Mouse (Mus musculus) MEL (cell line): ENCODE measurements around the gene Bcas3. TPM values are rescaled to one million over a fixed set of nuclear protein-coding genes. Genes with fewer than 3 reads are reported as not detected.

Experiments used
- DNase-seq: peaks from one replicate; pipeline ENCODE4 v3.0.0; 2011; ENCODE audit warnings: low read depth, low spot score
- H3K27ac ChIP-seq: 2 replicates; pipeline ENCODE4 v1.5.1; 2012; ENCODE audit warnings: low read depth, mild to moderate bottlenecking, control low read depth, low read length, moderate library complexity; ENCODE audit not compliant: control insufficient read depth
- H3K27me3 ChIP-seq, 2 experiments: fragments of 150-350 bp in 1 of 2; sonication (generic) in 1 of 2; 2 replicates each; pipeline ENCODE4 v1.6.1; 2012; ENCODE audit warnings: low read length in 2 of 2, mild to moderate bottlenecking in 2 of 2, improper control_type of control experiment in 1 of 2, moderate library complexity in 1 of 2; ENCODE audit not compliant: insufficient read depth in 2 of 2, control insufficient read depth in 1 of 2
- H3K36me3 ChIP-seq, 2 experiments: 2 replicates each; pipeline ENCODE4 v1.6.1; 2012 to 2014; ENCODE audit warnings: low read length in 2 of 2, improper control_type of control experiment in 1 of 2, inconsistent platforms in 1 of 2, mild to moderate bottlenecking in 1 of 2; ENCODE audit not compliant: insufficient read depth in 2 of 2, control insufficient read depth in 1 of 2
- H3K4me1 ChIP-seq, 2 experiments: fragments of 150-350 bp in 1 of 2; sonication (generic) in 1 of 2; 2 replicates each; pipeline ENCODE4 v1.6.1; 2012; ENCODE audit warnings: low read length in 2 of 2, improper control_type of control experiment in 1 of 2, mild to moderate bottlenecking in 1 of 2; ENCODE audit not compliant: insufficient read depth in 2 of 2, control insufficient read depth in 1 of 2
- H3K4me3 ChIP-seq, 2 experiments: fragments of 150-350 bp in 1 of 2; sonication (generic) in 1 of 2; 2 replicates each; pipeline ENCODE4 v1.5.1; 2012; ENCODE audit warnings: low read depth in 2 of 2, low read length in 2 of 2, mild to moderate bottlenecking in 2 of 2, moderate library complexity in 2 of 2, control low read depth in 1 of 2, improper control_type of control experiment in 1 of 2; ENCODE audit not compliant: control insufficient read depth in 1 of 2, insufficient read depth in 1 of 2
- H3K79me2 ChIP-seq: 2 replicates; pipeline ENCODE4 v1.6.1; 2012; ENCODE audit warnings: mild to moderate bottlenecking, low read length, moderate library complexity; ENCODE audit not compliant: control insufficient read depth, poor library complexity, insufficient read depth
- H3K9ac ChIP-seq: 2 replicates; pipeline ENCODE4 v1.6.1; 2012; ENCODE audit warnings: low read depth, mild to moderate bottlenecking, control low read depth, low read length, moderate library complexity; ENCODE audit not compliant: control insufficient read depth, poor library complexity, severe bottlenecking
- H3K9me3 ChIP-seq: fragments of 150-350 bp; sonication (generic); replicated peaks from 2 replicates; pipeline ENCODE4 v1.6.1; 2012; ENCODE audit warnings: mild to moderate bottlenecking, low read length, improper control_type of control experiment, moderate library complexity; ENCODE audit not compliant: insufficient read depth
- BHLHE40 ChIP-seq: IDR thresholded peaks from 2 replicates; pipeline ENCODE4 v1.6.1; 2012; ENCODE audit warnings: low read depth, mild to moderate bottlenecking, inconsistent platforms, low read length, improper control_type of control experiment, borderline replicate concordance
- CHD1 ChIP-seq: IDR thresholded peaks from 2 replicates; pipeline ENCODE4 v1.6.1; 2012; ENCODE audit warnings: low read depth, mild to moderate bottlenecking, inconsistent platforms, low read length, improper control_type of control experiment
- CHD2 ChIP-seq: IDR thresholded peaks from 2 replicates; pipeline ENCODE4 v1.6.1; 2011; ENCODE audit warnings: low read length, improper control_type of control experiment
- E2F4 ChIP-seq: IDR thresholded peaks from 2 replicates; pipeline ENCODE4 v1.6.1; 2011; ENCODE audit warnings: low read depth, low read length, improper control_type of control experiment, borderline replicate concordance
- ELF1 ChIP-seq: IDR thresholded peaks from 2 replicates; pipeline ENCODE4 v1.6.1; 2014; ENCODE audit warnings: low read depth, mild to moderate bottlenecking, inconsistent platforms, low read length, improper control_type of control experiment, moderate library complexity
- EP300 ChIP-seq, 2 experiments: IDR thresholded peaks; 2 replicates each; pipeline ENCODE4 v1.6.1; 2011; ENCODE audit warnings: improper control_type of control experiment in 2 of 2, low read length in 2 of 2, low read depth in 1 of 2, mild to moderate bottlenecking in 1 of 2
- GABPA ChIP-seq: IDR thresholded peaks from 2 replicates; pipeline ENCODE4 v1.6.1; 2012; ENCODE audit warnings: low read depth, mild to moderate bottlenecking, inconsistent platforms, low read length, improper control_type of control experiment, moderate library complexity
- HCFC1 ChIP-seq: IDR thresholded peaks from 2 replicates; pipeline ENCODE4 v1.6.1; 2012; ENCODE audit warnings: low read depth, mild to moderate bottlenecking, inconsistent platforms, low read length, improper control_type of control experiment, moderate library complexity
- MAFK ChIP-seq: IDR thresholded peaks from 2 replicates; pipeline ENCODE4 v1.6.1; 2011; ENCODE audit warnings: low read depth, mild to moderate bottlenecking, low read length, improper control_type of control experiment, borderline replicate concordance
- MAX ChIP-seq: IDR thresholded peaks from 2 replicates; pipeline ENCODE4 v1.6.1; 2011; ENCODE audit warnings: low read length, improper control_type of control experiment
- MAZ ChIP-seq: IDR thresholded peaks from 2 replicates; pipeline ENCODE4 v1.6.1; 2012; ENCODE audit warnings: low read depth, mild to moderate bottlenecking, inconsistent platforms, low read length, improper control_type of control experiment
- MEF2A ChIP-seq: IDR thresholded peaks from 2 replicates; pipeline ENCODE4 v1.6.1; 2014; ENCODE audit warnings: low read depth, mild to moderate bottlenecking, inconsistent platforms, low read length, improper control_type of control experiment; ENCODE audit not compliant: poor library complexity, insufficient replicate concordance, severe bottlenecking; ENCODE audit errors: extremely low read depth
- MXI1 ChIP-seq: IDR thresholded peaks from 2 replicates; pipeline ENCODE4 v1.6.1; 2011; ENCODE audit warnings: mild to moderate bottlenecking, low read depth, low read length, improper control_type of control experiment
- MYB ChIP-seq: IDR thresholded peaks from 2 replicates; pipeline ENCODE4 v1.6.1; 2011; ENCODE audit warnings: mild to moderate bottlenecking, low read depth, low read length, improper control_type of control experiment
- MYC ChIP-seq: IDR thresholded peaks from 2 replicates; pipeline ENCODE4 v1.6.1; 2011; ENCODE audit warnings: low read depth, mild to moderate bottlenecking, low read length, improper control_type of control experiment, moderate library complexity
- NELFE ChIP-seq: IDR thresholded peaks from 2 replicates; pipeline ENCODE4 v1.6.1; 2011; ENCODE audit warnings: low read depth, low read length, improper control_type of control experiment
- POLR2A ChIP-seq, 2 experiments: IDR thresholded peaks; 2 replicates each; pipeline ENCODE4 v1.6.1; 2011 to 2012; ENCODE audit warnings: low read length in 2 of 2, mild to moderate bottlenecking in 2 of 2, control low read depth in 1 of 2, improper control_type of control experiment in 1 of 2, low read depth in 1 of 2, moderate library complexity in 1 of 2; ENCODE audit not compliant: control insufficient read depth in 1 of 2, insufficient read depth in 1 of 2, poor library complexity in 1 of 2
- POLR2AphosphoS2 ChIP-seq: IDR thresholded peaks from 2 replicates; pipeline ENCODE4 v1.6.1; 2011; ENCODE audit warnings: low read length, improper control_type of control experiment
- POLR2AphosphoS5 ChIP-seq: IDR thresholded peaks from 2 replicates; pipeline ENCODE4 v1.6.1; 2012; ENCODE audit warnings: low read depth, borderline replicate concordance, mild to moderate bottlenecking, inconsistent platforms, low read length, moderate library complexity, mixed read lengths
- RAD21 ChIP-seq: IDR thresholded peaks from 2 replicates; pipeline ENCODE4 v1.6.1; 2011; ENCODE audit warnings: mild to moderate bottlenecking, low read depth, low read length, improper control_type of control experiment
- RCOR1 ChIP-seq: IDR thresholded peaks from 2 replicates; pipeline ENCODE4 v1.6.1; 2012; ENCODE audit warnings: low read depth, mild to moderate bottlenecking, inconsistent platforms, low read length, improper control_type of control experiment
- TAL1 ChIP-seq: IDR thresholded peaks from 2 replicates; pipeline ENCODE4 v1.6.1; 2012; ENCODE audit warnings: mild to moderate bottlenecking, inconsistent platforms, low read length, moderate library complexity, mixed read lengths
- TCF12 ChIP-seq: IDR thresholded peaks from 2 replicates; pipeline ENCODE4 v1.6.1; 2014; ENCODE audit warnings: low read depth, mild to moderate bottlenecking, inconsistent platforms, low read length, improper control_type of control experiment, moderate library complexity
- UBTF ChIP-seq: IDR thresholded peaks from 2 replicates; pipeline ENCODE4 v1.6.1; 2012; ENCODE audit warnings: low read depth, mild to moderate bottlenecking, inconsistent platforms, low read length, improper control_type of control experiment, moderate library complexity, borderline replicate concordance; ENCODE audit not compliant: insufficient read depth
- USF1 ChIP-seq: IDR thresholded peaks from 2 replicates; pipeline ENCODE4 v1.6.1; 2014; ENCODE audit warnings: low read depth, mild to moderate bottlenecking, inconsistent platforms, low read length, improper control_type of control experiment, moderate library complexity
- USF2 ChIP-seq, 2 experiments: IDR thresholded peaks; 2 replicates each; pipeline ENCODE4 v1.6.1; 2011 to 2012; ENCODE audit warnings: improper control_type of control experiment in 2 of 2, low read length in 2 of 2, borderline replicate concordance in 1 of 2, inconsistent platforms in 1 of 2, low read depth in 1 of 2, mild to moderate bottlenecking in 1 of 2; ENCODE audit not compliant: insufficient read depth in 1 of 2
- ZC3H11A ChIP-seq: IDR thresholded peaks from 2 replicates; pipeline ENCODE4 v1.6.1; 2012; ENCODE audit warnings: low read depth, mild to moderate bottlenecking, inconsistent platforms, low read length, improper control_type of control experiment
- ZKSCAN1 ChIP-seq: IDR thresholded peaks from 2 replicates; pipeline ENCODE4 v1.6.1; 2012; ENCODE audit warnings: low read depth, mild to moderate bottlenecking, inconsistent platforms, low read length, improper control_type of control experiment, moderate library complexity
- ZMIZ1 ChIP-seq: IDR thresholded peaks from 2 replicates; pipeline ENCODE4 v1.6.1; 2012; ENCODE audit warnings: low read depth, mild to moderate bottlenecking, inconsistent platforms, low read length, improper control_type of control experiment, moderate library complexity
- ZNF384 ChIP-seq: IDR thresholded peaks from 2 replicates; pipeline ENCODE4 v1.6.1; 2012; ENCODE audit warnings: low read depth, mild to moderate bottlenecking, inconsistent platforms, low read length, improper control_type of control experiment
- polyA plus RNA-seq, 2 experiments: library from polyadenylated mRNA; stranded (reverse) in 1 of 2; unstranded in 1 of 2; fragments of >175 nt in 1 of 2; fragments of >200 nt in 1 of 2; gene quantifications; 2 replicates each; pipeline versions ENCODE4 v1.2.1 to v1.2.4; 2012; ENCODE audit warnings: low replicate concordance in 2 of 2, low read depth in 1 of 2; ENCODE audit not compliant: insufficient read length in 2 of 2, insufficient read depth in 1 of 2, missing spikeins in 1 of 2
- total RNA-seq: library from RNA; depleted of rRNA; stranded (reverse); fragments of 300-350 nt; gene quantifications from 2 replicates; pipeline ENCODE4 v1.2.3, GENCODE M21; 2012

Bcas3 gene
- total and polyA plus RNA-seq, 3 experiments: 8.6 to 14.7 TPM; not detected in 1

DNA sequence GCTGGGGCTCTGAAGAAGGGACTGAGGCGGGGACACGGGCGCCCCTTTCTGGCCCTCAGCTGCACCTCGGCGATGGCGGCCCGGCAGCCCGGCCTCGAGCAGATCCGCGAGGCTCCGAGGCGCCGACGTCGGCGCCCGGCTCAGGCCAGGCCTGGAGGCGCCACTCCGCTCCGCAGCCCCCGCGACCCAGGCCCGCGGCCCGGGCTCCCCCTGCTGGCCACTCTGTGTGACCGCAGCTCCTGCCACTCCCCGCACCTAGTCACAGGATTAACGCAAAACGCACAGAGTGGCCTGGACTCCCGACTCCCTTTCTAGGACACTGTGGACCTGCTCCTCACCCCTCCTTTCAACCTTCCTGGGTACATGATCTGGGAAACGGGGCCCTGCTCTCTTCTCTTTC lies 489.0 kb downstream of the Bcas3 start (continued):
- TF ChIP-seq MYC: no peak
- TF ChIP-seq MYB: no peak
- TF ChIP-seq EP300 (IDR thresholded peaks at IDR 0.05; ENCODE audit: low read depth in 1 of 2, low read length in 2 of 2): no peak
- TF ChIP-seq RCOR1: no peak
- TF ChIP-seq CHD1: no peak; the same call in 1 of the 2 replicates
- no peak for TF ChIP-seq BHLHE40
- no peak for TF ChIP-seq HCFC1
- TF ChIP-seq USF2 (IDR thresholded peaks at IDR 0.05; ENCODE audit: borderline replicate concordance in 1 of 2, insufficient read depth in 1 of 2, low read depth in 1 of 2, low read length in 2 of 2): no peak
- no peak for TF ChIP-seq E2F4
- peak; percentile 24 to 36; a peak in 1 of 4 replicates for TF ChIP-seq POLR2A (IDR thresholded peaks at IDR 0.05; ENCODE audit: control insufficient read depth in 1 of 2, insufficient read depth in 1 of 2, low read depth in 1 of 2, low read length in 2 of 2, poor library complexity in 1 of 2)
- TF ChIP-seq MAX: peak; percentile 36; the same call in 1 of the 2 replicates
- TF ChIP-seq RAD21: peak; percentile 71
- 0 out of 2 replicates have a peak, but pooled peaks have one; percentile 33 for TF ChIP-seq NELFE
- TF ChIP-seq USF1: no peak
- no peak for TF ChIP-seq ELF1

DNA sequence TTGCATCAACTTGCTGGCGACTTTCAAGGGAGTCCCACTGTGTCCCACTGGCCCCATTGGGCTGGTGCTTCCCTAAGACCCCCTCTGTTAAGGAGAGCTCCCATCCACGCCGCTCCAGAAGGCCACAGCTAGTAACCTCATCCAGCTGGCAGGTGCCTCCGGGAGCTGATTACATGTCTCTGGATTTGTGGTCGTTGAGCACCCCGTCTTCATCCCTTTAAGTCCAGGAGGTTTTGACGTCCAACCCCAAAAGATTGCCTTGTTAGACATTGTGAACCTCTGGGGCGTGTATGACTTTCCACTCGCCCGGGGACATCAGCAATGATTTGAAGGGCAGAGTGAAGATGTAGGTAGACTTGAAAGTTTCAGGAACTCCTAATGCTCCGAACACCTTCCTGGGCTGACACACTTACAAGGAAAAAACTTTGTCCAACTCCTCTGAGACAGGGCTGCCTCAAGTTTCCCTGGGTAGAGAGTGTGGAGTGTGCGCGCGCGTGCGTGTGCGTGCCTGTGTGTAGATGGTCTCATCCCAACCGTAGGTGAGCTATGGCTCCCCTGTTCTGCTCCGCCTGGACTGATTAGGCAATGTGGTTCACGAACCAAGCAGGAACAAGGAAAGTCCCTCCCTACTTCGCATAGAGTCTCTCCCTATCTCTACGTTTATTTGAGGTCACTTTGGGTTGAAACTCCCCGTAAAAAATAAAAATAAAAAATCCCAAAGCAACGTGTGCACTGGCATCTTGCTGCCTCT lies 489.8 kb downstream of the Bcas3 start:
- Histone ChIP-seq H3K4me3 (peak overlapping the region; percentile 88 to 100), H3K27me3 (no peaks in the 10 kb centered on the region)
- TF ChIP-seq HCFC1 (no peak), ZMIZ1 (peak; percentile 64; the same call in 1 of the 2 replicates), MAFK (no peak), MYC (peak; percentile 81; the same call in 1 of the 2 replicates), RAD21 (no peak), MXI1 (peak; percentile 75), ZC3H11A (no peak), TCF12 (no peak), MYB (no peak), USF2 (IDR thresholded peaks at IDR 0.05; ENCODE audit: borderline replicate concordance in 1 of 2, insufficient read depth in 1 of 2, low read depth in 1 of 2, low read length in 2 of 2) (no peak), CHD1 (0 out of 2 replicates have a peak, but pooled peaks have one; percentile 68), NELFE (peak; percentile 71), ZKSCAN1 (no peak), ELF1 (no peak), POLR2AphosphoS5 (no peak), TAL1 (no peak), RCOR1 (peak; percentile 11; the same call in 1 of the 2 replicates), GABPA (no peak), MEF2A (no peak), ZNF384 (no peak), POLR2A (IDR thresholded peaks at IDR 0.05; ENCODE audit: control insufficient read depth in 1 of 2, insufficient read depth in 1 of 2, low read depth in 1 of 2, low read length in 2 of 2, poor library complexity in 1 of 2) (peak in 1 of 2 experiments; percentile 37; a peak in 1 of 4 replicates), POLR2AphosphoS2 (no peak), MAZ (no peak), CHD2 (no peak), MAX (peak; percentile 28; the same call in 1 of the 2 replicates), UBTF (no peak)

More for the DNA sequence above, 489.8 kb downstream of the Bcas3 start:
- Histone ChIP-seq H3K27ac (peak overlapping the region; percentile 48), H3K36me3 (no peaks in the 10 kb centered on the region), H3K9ac (peak overlapping the region; percentile 83), H3K4me1 (no peaks in the 10 kb centered on the region; a peak in 1 of 4 replicates), H3K9me3 (no peaks in the 10 kb centered on the region), H3K79me2 (no peaks in the 10 kb centered on the region; the same call in 1 of the 2 replicates)
- no peak for DNase-seq
